Mouse (Mus musculus) bone marrow macrophage, adult 2 months (primary cell): Measurements from ENCODE around the gene Specc1l. TPM values are rescaled to one million over a fixed set of nuclear protein-coding genes. Genes with fewer than 3 reads are reported as not detected.
"Not testable (repeated sequence)": the region's sequence is repeated elsewhere in the genome, so short reads cannot be mapped to it uniquely, and the experiment has no call there.

Experiments
- H3K27ac ChIP-seq: 2 replicates; pipeline ENCODE4 v1.5.1; 2012; ENCODE audit warnings: low read depth, low read length; ENCODE audit not compliant: insufficient read depth
- H3K4me1 ChIP-seq: 2 replicates; pipeline ENCODE4 v1.6.1; 2012; ENCODE audit warnings: low read length; ENCODE audit not compliant: control insufficient read depth, insufficient read depth
- H3K4me3 ChIP-seq: 2 replicates; pipeline ENCODE4 v1.5.1; 2012; ENCODE audit warnings: mild to moderate bottlenecking, low read length, moderate library complexity; ENCODE audit not compliant: insufficient read depth
- CTCF ChIP-seq: IDR thresholded peaks from 2 replicates; pipeline ENCODE4 v1.5.1; 2012; ENCODE audit warnings: low read depth, mild to moderate bottlenecking, low read length, moderate library complexity
- POLR2A ChIP-seq: IDR thresholded peaks from 2 replicates; pipeline ENCODE4 v1.6.1; 2012; ENCODE audit warnings: mild to moderate bottlenecking, low read depth, low read length, borderline replicate concordance
- polyA plus RNA-seq: library from polyadenylated mRNA; stranded (reverse); fragments of >200 nt; gene quantifications from 2 replicates; pipeline ENCODE4 v1.2.4, GENCODE M21; 2012; ENCODE audit not compliant: missing spikeins, insufficient read depth, insufficient read length

The Specc1l gene
- polyA plus RNA-seq, 1 experiment, result 41.4 TPM

- Histone ChIP-seq H3K4me3 (no peak overlapping the region), H3K27ac (no peak overlapping the region), H3K4me1 (peaks cover 3% of the 10 kb centered on the region; the same call in 1 of the 2 replicates)
- no peak for TF ChIP-seq POLR2A
Observed at GRCm38 (mm10) chr10:75338852-75339251, 127.0 kb downstream of the Specc1l start.

DNA sequence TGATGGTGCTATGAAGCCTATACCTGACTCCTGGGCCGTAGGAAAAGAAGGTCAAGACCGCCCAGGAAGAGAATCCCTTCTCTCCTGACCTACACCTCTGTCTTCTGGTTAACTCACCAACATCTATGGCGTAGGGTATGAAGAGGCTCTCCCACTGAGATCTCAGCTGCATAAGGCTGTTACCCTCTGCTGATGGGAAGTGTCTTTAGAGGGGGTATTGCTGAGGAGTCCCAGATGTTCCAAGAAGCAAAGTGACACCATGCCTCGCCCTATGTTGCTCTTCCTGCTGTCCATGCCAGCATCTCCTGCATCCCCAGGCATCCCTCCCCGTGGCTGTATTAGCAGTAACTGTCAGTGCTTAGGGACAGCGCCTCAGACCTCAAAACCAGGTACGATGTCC, 127.5 kb downstream of the Specc1l start:
- no peak for TF ChIP-seq POLR2A
- TF ChIP-seq CTCF, result no peak
- Histone ChIP-seq H3K4me3 (no peak overlapping the region), H3K27ac (no peak overlapping the region), H3K4me1 (peaks cover 3% of the 10 kb centered on the region; the same call in 1 of the 2 replicates)

DNA sequence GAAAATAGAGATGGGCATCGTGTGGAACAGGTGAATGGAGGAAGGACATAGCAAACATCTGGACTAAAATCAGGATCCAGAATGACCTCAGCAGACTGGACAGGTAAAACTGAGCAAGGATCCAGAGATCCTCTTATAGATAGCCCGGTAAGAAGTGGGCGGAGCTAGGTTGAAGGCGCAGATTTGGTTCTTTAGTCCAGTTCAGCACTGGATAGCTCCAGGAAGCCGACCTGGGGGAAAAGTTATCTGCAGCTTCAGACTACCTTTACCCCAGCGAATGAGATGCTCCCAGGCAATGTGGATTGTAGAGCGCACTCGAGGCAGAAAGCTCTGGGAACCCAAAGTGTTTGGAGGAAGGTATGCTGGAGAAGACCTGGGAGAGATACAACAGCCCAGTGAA, 130.1 kb downstream of the Specc1l start:
- Histone ChIP-seq H3K4me3 (no peak overlapping the region), H3K27ac (no peak overlapping the region), H3K4me1 (peaks cover 7% of the 10 kb centered on the region; the same call in 1 of the 2 replicates)
- TF ChIP-seq POLR2A, result no peak
- TF ChIP-seq CTCF, result no peak

- H3K27ac ChIP-seq, H3K4me1 ChIP-seq, H3K4me3 ChIP-seq: not testable (repeated sequence)
Observed at GRCm38 (mm10) chr10:75344563-75344962, 132.7 kb downstream of the Specc1l start.

- TF ChIP-seq POLR2A (no peak), CTCF (no peak)
- H3K27ac ChIP-seq, result no peak overlapping the region
Observed at GRCm38 (mm10) chr10:75345265-75345664, 133.4 kb downstream of the Specc1l start.

DNA sequence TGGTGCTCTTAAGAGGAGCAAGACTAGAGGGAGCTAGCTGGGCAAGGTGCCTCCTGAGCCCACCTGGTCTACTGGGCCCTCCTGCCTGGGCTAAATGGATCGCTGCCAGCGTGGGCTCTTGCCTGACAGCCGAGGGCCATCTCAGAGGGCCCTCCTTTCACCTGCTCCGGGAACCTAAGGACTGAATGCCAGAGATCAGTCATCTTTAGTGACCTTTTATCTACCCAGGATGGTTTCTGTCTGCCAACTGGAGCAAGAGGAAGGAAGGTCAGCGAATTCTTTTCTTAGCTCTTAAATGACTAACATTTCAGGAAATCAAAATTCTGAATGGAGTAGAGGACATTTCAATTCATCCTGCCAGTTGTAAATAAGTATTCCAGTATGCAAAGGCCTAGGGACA, 138.7 kb downstream of the Specc1l start:
- no peak overlapping the region for H3K4me3 ChIP-seq
- H3K4me1 ChIP-seq, result 0 out of 2 replicates have a peak, but pooled peaks cover 4% of the 10 kb centered on the region
- H3K27ac ChIP-seq, result no peak overlapping the region
- TF ChIP-seq POLR2A (no peak), CTCF (no peak)

More at GRCm38 (mm10) chr10:75345265-75345664, 133.4 kb downstream of the Specc1l start:
- Histone ChIP-seq H3K4me3 (no peak overlapping the region), H3K4me1 (peaks cover 4% of the 10 kb centered on the region; the same call in 1 of the 2 replicates)

DNA sequence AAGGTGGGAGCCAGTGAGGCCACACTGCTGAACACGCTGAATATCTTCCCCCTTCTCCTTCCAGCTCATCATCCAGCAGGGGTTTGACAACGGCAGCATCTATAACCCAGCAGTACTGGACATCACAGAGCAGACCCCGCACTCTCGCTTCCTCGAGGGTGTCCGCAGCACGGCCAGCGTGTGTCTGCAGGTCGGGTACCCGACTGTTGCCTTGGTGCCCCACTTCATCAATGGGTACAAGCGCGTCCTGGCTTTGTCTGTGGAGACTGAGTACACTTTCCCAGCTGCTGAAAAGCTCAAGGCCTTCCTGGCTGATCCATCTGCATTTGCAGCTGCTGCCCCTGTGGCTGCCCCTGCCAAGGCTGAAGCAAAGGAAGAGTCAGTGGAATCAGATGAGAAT, 140.7 kb downstream of the Specc1l start:
- Histone ChIP-seq H3K4me1 (0 out of 2 replicates have a peak, but pooled peaks cover 4% of the 10 kb centered on the region), H3K4me3 (no peak overlapping the region), H3K27ac (no peak overlapping the region)
- no peak for TF ChIP-seq POLR2A
- TF ChIP-seq CTCF, result no peak

DNA sequence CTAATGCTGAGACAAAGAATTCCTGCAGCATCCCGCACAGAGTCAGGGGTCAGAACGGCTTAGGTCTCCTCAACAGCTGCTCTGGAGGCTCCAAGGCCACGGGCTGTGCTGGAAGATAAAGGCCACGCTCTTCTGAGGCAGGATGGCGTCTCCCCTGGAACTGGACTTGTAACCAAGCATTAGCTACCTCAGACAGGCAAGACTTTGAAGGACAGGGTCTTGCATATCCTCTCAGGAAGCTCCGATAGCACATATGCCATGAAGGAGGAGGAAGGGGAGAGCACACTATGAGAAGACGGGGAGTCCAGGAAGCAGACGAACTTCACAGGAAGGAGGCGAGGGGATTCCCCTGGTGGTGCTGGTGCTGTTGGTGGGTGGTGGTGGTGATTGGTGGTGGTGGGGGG, 142.0 kb downstream of the Specc1l start:
- H3K4me1 ChIP-seq, H3K27ac ChIP-seq, H3K4me3 ChIP-seq: not testable (repeated sequence)

DNA sequence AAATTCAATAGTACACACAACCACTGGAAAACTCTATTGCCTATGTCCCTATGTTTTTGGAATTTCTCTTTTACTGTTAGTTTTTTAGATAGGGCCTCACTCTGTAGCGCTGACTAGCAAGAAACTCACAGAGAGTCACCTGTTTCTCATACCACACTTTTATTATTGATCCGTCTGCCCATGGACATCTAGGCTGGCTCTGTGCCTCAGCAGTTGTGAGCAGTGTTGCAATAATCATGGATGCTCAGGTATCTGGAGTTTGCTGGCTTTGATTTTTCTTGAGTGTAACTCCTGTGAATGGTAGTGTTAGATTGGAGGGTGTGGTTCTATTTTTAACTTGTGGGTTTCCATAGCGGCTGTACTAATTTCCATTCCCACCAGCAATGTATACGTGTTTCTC, 143.5 kb downstream of the Specc1l start:
- TF ChIP-seq CTCF (no peak), POLR2A (no peak)
- Histone ChIP-seq H3K27ac (no peak overlapping the region), H3K4me1 (0 out of 2 replicates have a peak, but pooled peaks cover 4% of the 10 kb centered on the region), H3K4me3 (no peak overlapping the region)

Other genes starting within 250 kb of the Specc1l start
- gene Gnaz, start 244.9 kb upstream of the Specc1l start, polyA plus RNA-seq, result not detected in 2 replicates
- gene Rsph14, start 179.5 kb upstream of the Specc1l start, polyA plus RNA-seq, result not detected in 2 replicates
- gene Rab36, start 175.0 kb upstream of the Specc1l start, polyA plus RNA-seq, result 0.82 and 1.7 TPM in 2 replicates
- 1.9 and 2.1 TPM in 2 replicates for gene Bcr, start 151.5 kb upstream of the Specc1l start, polyA plus RNA-seq
- 0.91 and 1.4 TPM in 2 replicates for gene Adora2a, start 104.8 kb downstream of the Specc1l start, polyA plus RNA-seq
- gene Upb1, start 189.0 kb downstream of the Specc1l start, polyA plus RNA-seq, result 1.1 TPM in 1 of 2 replicates, not detected in the other